Mouse (Mus musculus) induced T-regulatory cell, adult 2 months (primary cell): ENCODE measurements around the gene Tbc1d9.
A peak's percentile ranks its signal among the peaks of the same experiment; 100 is the strongest.

ENCODE experiments used
- DNase-seq: peaks from one replicate; pipeline ENCODE4 v3.0.0-alpha.2; 2012; ENCODE audit warnings: low read depth

The Tbc1d9 gene

GRCm38 (mm10) chr8:83165235-83165930 lies at the start of gene Tbc1d9:
Gene Tbc1d9 (plus strand): TSS chr8:83165352.
- peak; percentile 8 for DNase-seq

- no peak for DNase-seq
Measured at GRCm38 (mm10) chr8:83135086-83135485, 30.1 kb upstream of the Tbc1d9 start.

- no peak for DNase-seq
Measured at GRCm38 (mm10) chr8:83140068-83140467, 25.1 kb upstream of the Tbc1d9 start.

GRCm38 (mm10) chr8:83140701-83141111 lies 24.4 kb upstream of the Tbc1d9 start:
- DNase-seq, result no peak

GRCm38 (mm10) chr8:83141358-83141757 lies 23.8 kb upstream of the Tbc1d9 start:
- no peak for DNase-seq

- no peak for DNase-seq
Measured at GRCm38 (mm10) chr8:83144601-83145000, 20.6 kb upstream of the Tbc1d9 start.

GRCm38 (mm10) chr8:83145421-83145820 lies 19.7 kb upstream of the Tbc1d9 start:
- DNase-seq, result no peak

GRCm38 (mm10) chr8:83149124-83149523 lies 16.0 kb upstream of the Tbc1d9 start:
- DNase-seq, result no peak

- no peak for DNase-seq
Measured at GRCm38 (mm10) chr8:83152055-83152454, 13.1 kb upstream of the Tbc1d9 start.

GRCm38 (mm10) chr8:83152470-83152869 lies 12.7 kb upstream of the Tbc1d9 start:
- no peak for DNase-seq

- no peak for DNase-seq
Measured at GRCm38 (mm10) chr8:83155110-83155509, 10.0 kb upstream of the Tbc1d9 start.

- no peak for DNase-seq
Measured at GRCm38 (mm10) chr8:83158971-83159370, 6.2 kb upstream of the Tbc1d9 start.

- no peak for DNase-seq
Measured at GRCm38 (mm10) chr8:83159615-83160014, 5.5 kb upstream of the Tbc1d9 start.

GRCm38 (mm10) chr8:83160613-83161012 lies 4.5 kb upstream of the Tbc1d9 start:
- DNase-seq, result no peak

- no peak for DNase-seq
Measured at GRCm38 (mm10) chr8:83165931-83166867, 1.0 kb downstream of the Tbc1d9 start, which contains the start of gene Gm10645. Gene Gm10645 (minus strand): TSS chr8:83166170.

GRCm38 (mm10) chr8:83167932-83168331 lies 2.8 kb downstream of the Tbc1d9 start:
- no peak for DNase-seq

GRCm38 (mm10) chr8:83169127-83169526 lies 4.0 kb downstream of the Tbc1d9 start:
- no peak for DNase-seq

GRCm38 (mm10) chr8:83169709-83170108 lies 4.6 kb downstream of the Tbc1d9 start:
- DNase-seq, result peak; percentile 21

- DNase-seq, result no peak
Measured at GRCm38 (mm10) chr8:83170894-83171293, 5.7 kb downstream of the Tbc1d9 start.

- no peak for DNase-seq
Measured at GRCm38 (mm10) chr8:83175680-83176079, 10.5 kb downstream of the Tbc1d9 start.

- no peak for DNase-seq
Measured at GRCm38 (mm10) chr8:83176785-83177184, 11.6 kb downstream of the Tbc1d9 start.

GRCm38 (mm10) chr8:83177317-83178195 lies 12.4 kb downstream of the Tbc1d9 start:
- no peak for DNase-seq
